Mouse (Mus musculus) liver, embryonic 14.5 days (tissue): Measurements from ENCODE around the gene She.

Experiments
- CTCF ChIP-seq: IDR thresholded peaks from 2 replicates; pipeline ENCODE4 v1.5.1; 2016; ENCODE audit warnings: antibody characterized with exemption, low read depth, control low read depth
- EP300 ChIP-seq: IDR thresholded peaks from 2 replicates; pipeline ENCODE4 v1.6.1; 2016; ENCODE audit warnings: antibody characterized with exemption, low read depth

- TF ChIP-seq CTCF (peak; percentile 51), EP300 (no peak)
These were observed 12.0 kb downstream of the She start for GRCm38 (mm10) chr3:89843148-89843547.
